Mouse (Mus musculus) urinary bladder, postnatal 25 days (tissue): Measurements from ENCODE around the gene Olfr287.
A peak's percentile ranks its signal among the peaks of the same experiment; 100 is the strongest.

Source experiments
- DNase-seq: peaks from one replicate; pipeline ENCODE4 v3.0.0; 2022; ENCODE audit warnings: low spot score

Gene Olfr287

GRCm38 (mm10) chr15:98220877-98221276 is at the start of gene Olfr287, which contains the start of gene Gm44579:
Olfr287 (minus strand) TSS chr15:98221056.
Gm44579 (minus strand) TSS chr15:98220977.
- no peak for DNase-seq

- DNase-seq, result no peak
Measured at GRCm38 (mm10) chr15:98257776-98258175, 36.9 kb upstream of the Olfr287 start.

- DNase-seq, result no peak
Measured at GRCm38 (mm10) chr15:98257193-98257592, 36.3 kb upstream of the Olfr287 start, which contains the start of gene H1fnt. H1fnt (minus strand) TSS chr15:98257293.

- DNase-seq, result no peak
Measured at GRCm38 (mm10) chr15:98256271-98256670, 35.4 kb upstream of the Olfr287 start.

GRCm38 (mm10) chr15:98235442-98235841 is 14.6 kb upstream of the Olfr287 start:
- DNase-seq, result no peak

GRCm38 (mm10) chr15:98234350-98234749 is 13.5 kb upstream of the Olfr287 start, which contains the start of gene Olfr286:
Olfr286 (minus strand) TSS chr15:98234450.
- no peak for DNase-seq

GRCm38 (mm10) chr15:98226096-98226495 is 5.2 kb upstream of the Olfr287 start:
- no peak for DNase-seq

GRCm38 (mm10) chr15:98225610-98226009 is 4.8 kb upstream of the Olfr287 start:
- DNase-seq, result no peak

GRCm38 (mm10) chr15:98222377-98222776 is 1.5 kb upstream of the Olfr287 start:
- DNase-seq, result no peak

GRCm38 (mm10) chr15:98214130-98214529 is 6.7 kb downstream of the Olfr287 start:
- no peak for DNase-seq

GRCm38 (mm10) chr15:98213336-98213870 is 7.5 kb downstream of the Olfr287 start:
- DNase-seq, result no peak

GRCm38 (mm10) chr15:98209676-98210075 is 11.2 kb downstream of the Olfr287 start:
- DNase-seq, result no peak

GRCm38 (mm10) chr15:98195442-98195841 is 25.4 kb downstream of the Olfr287 start, which contains the start of gene Olfr288:
Olfr288 (minus strand) TSS chr15:98195542.
- DNase-seq, result no peak

- no peak for DNase-seq
Measured at GRCm38 (mm10) chr15:98184456-98184855, 36.4 kb downstream of the Olfr287 start.

- DNase-seq, result no peak
Measured at GRCm38 (mm10) chr15:98181856-98182570, 38.8 kb downstream of the Olfr287 start.

GRCm38 (mm10) chr15:98181132-98181711 is 39.6 kb downstream of the Olfr287 start:
- peak; percentile 85 for DNase-seq

GRCm38 (mm10) chr15:98180567-98181131 is 40.2 kb downstream of the Olfr287 start:
- DNase-seq, result no peak

GRCm38 (mm10) chr15:98177320-98177719 is 43.5 kb downstream of the Olfr287 start:
- no peak for DNase-seq

- no peak for DNase-seq
Measured at GRCm38 (mm10) chr15:98173821-98174220, 47.0 kb downstream of the Olfr287 start.

GRCm38 (mm10) chr15:98172113-98172512 is 48.7 kb downstream of the Olfr287 start:
- no peak for DNase-seq

- no peak for DNase-seq
Measured at GRCm38 (mm10) chr15:98170917-98171316, 49.9 kb downstream of the Olfr287 start.

- DNase-seq, result no peak
Measured at GRCm38 (mm10) chr15:98170365-98170764, 50.5 kb downstream of the Olfr287 start.

- DNase-seq, result no peak
Measured at GRCm38 (mm10) chr15:98168622-98169004, 52.2 kb downstream of the Olfr287 start.
